Mouse (Mus musculus) MEL (cell line): ENCODE data around the gene Palmd.

ENCODE experiments used
- CHD1 ChIP-seq: IDR thresholded peaks from 2 replicates; pipeline ENCODE4 v1.6.1; 2012; ENCODE audit warnings: low read depth, mild to moderate bottlenecking, inconsistent platforms, low read length, improper control_type of control experiment
- CTCF ChIP-seq, 3 experiments: IDR thresholded peaks in 2 of 3; conservative IDR thresholded peaks in 1 of 3; 2 replicates each; pipeline ENCODE4 v1.5.1; 2011 to 2012; ENCODE audit warnings: low read length in 3 of 3, low read depth in 2 of 3, mild to moderate bottlenecking in 2 of 3, improper control_type of control experiment in 1 of 3, inconsistent platforms in 1 of 3, mixed read lengths in 1 of 3, moderate library complexity in 1 of 3; ENCODE audit not compliant: control insufficient read depth in 1 of 3, insufficient read depth in 1 of 3, poor library complexity in 1 of 3, severe bottlenecking in 1 of 3
- EP300 ChIP-seq, 2 experiments: IDR thresholded peaks; 2 replicates each; pipeline ENCODE4 v1.6.1; 2011; ENCODE audit warnings: improper control_type of control experiment in 2 of 2, low read length in 2 of 2, low read depth in 1 of 2, mild to moderate bottlenecking in 1 of 2
- GATA1 ChIP-seq: IDR thresholded peaks from 2 replicates; pipeline ENCODE4 v1.6.1; 2011; ENCODE audit warnings: low read depth, low read length, improper control_type of control experiment
- MAX ChIP-seq: IDR thresholded peaks from 2 replicates; pipeline ENCODE4 v1.6.1; 2011; ENCODE audit warnings: low read length, improper control_type of control experiment
- MAZ ChIP-seq: IDR thresholded peaks from 2 replicates; pipeline ENCODE4 v1.6.1; 2012; ENCODE audit warnings: low read depth, mild to moderate bottlenecking, inconsistent platforms, low read length, improper control_type of control experiment
- MYC ChIP-seq: IDR thresholded peaks from 2 replicates; pipeline ENCODE4 v1.6.1; 2011; ENCODE audit warnings: low read depth, mild to moderate bottlenecking, low read length, improper control_type of control experiment, moderate library complexity
- NELFE ChIP-seq: IDR thresholded peaks from 2 replicates; pipeline ENCODE4 v1.6.1; 2011; ENCODE audit warnings: low read depth, low read length, improper control_type of control experiment
- NRF1 ChIP-seq: IDR thresholded peaks from 2 replicates; pipeline ENCODE4 v1.6.1; 2014; ENCODE audit warnings: low read depth, mild to moderate bottlenecking, inconsistent platforms, low read length, improper control_type of control experiment, moderate library complexity; ENCODE audit not compliant: poor library complexity, insufficient read depth, severe bottlenecking
- POLR2A ChIP-seq, 2 experiments: IDR thresholded peaks; 2 replicates each; pipeline ENCODE4 v1.6.1; 2011 to 2012; ENCODE audit warnings: low read length in 2 of 2, mild to moderate bottlenecking in 2 of 2, control low read depth in 1 of 2, improper control_type of control experiment in 1 of 2, low read depth in 1 of 2, moderate library complexity in 1 of 2; ENCODE audit not compliant: control insufficient read depth in 1 of 2, insufficient read depth in 1 of 2, poor library complexity in 1 of 2
- SMC3 ChIP-seq: IDR thresholded peaks from 2 replicates; pipeline ENCODE4 v1.6.1; 2011; ENCODE audit warnings: low read depth, low read length, improper control_type of control experiment
- USF1 ChIP-seq: IDR thresholded peaks from 2 replicates; pipeline ENCODE4 v1.6.1; 2014; ENCODE audit warnings: low read depth, mild to moderate bottlenecking, inconsistent platforms, low read length, improper control_type of control experiment, moderate library complexity
- ZC3H11A ChIP-seq: IDR thresholded peaks from 2 replicates; pipeline ENCODE4 v1.6.1; 2012; ENCODE audit warnings: low read depth, mild to moderate bottlenecking, inconsistent platforms, low read length, improper control_type of control experiment
- ZKSCAN1 ChIP-seq: IDR thresholded peaks from 2 replicates; pipeline ENCODE4 v1.6.1; 2012; ENCODE audit warnings: low read depth, mild to moderate bottlenecking, inconsistent platforms, low read length, improper control_type of control experiment, moderate library complexity

GRCm38 (mm10) chr3:116960414-116960813, 8.4 kb downstream of the Palmd start:
- TF ChIP-seq CTCF (IDR thresholded peaks at IDR 0.05 in 2 of 3, conservative IDR thresholded peaks at IDR 0.05 in 1 of 3; ENCODE audit: control insufficient read depth in 1 of 3, insufficient read depth in 1 of 3, low read depth in 2 of 3, low read length in 3 of 3, poor library complexity in 1 of 3, severe bottlenecking in 1 of 3) (no peak), GATA1 (no peak), SMC3 (no peak), POLR2A (IDR thresholded peaks at IDR 0.05; ENCODE audit: control insufficient read depth in 1 of 2, insufficient read depth in 1 of 2, low read depth in 1 of 2, low read length in 2 of 2, poor library complexity in 1 of 2) (no peak), CHD1 (no peak), MAX (no peak), USF1 (no peak), NELFE (no peak), NRF1 (no peak), EP300 (IDR thresholded peaks at IDR 0.05; ENCODE audit: low read depth in 1 of 2, low read length in 2 of 2) (no peak), ZKSCAN1 (no peak), ZC3H11A (no peak), MYC (no peak), MAZ (no peak)
